Mouse (Mus musculus) G1E (cell line): ENCODE results near the gene B3gnt2.

Experiments
- CTCF ChIP-seq: IDR thresholded peaks from 2 replicates; pipeline ENCODE4 v1.5.1; 2012; ENCODE audit warnings: low read depth, low read length, inconsistent platforms, mixed read lengths
- GATA1 ChIP-seq: IDR thresholded peaks from 2 replicates; pipeline ENCODE4 v1.6.1; 2012; ENCODE audit warnings: borderline replicate concordance, low read length, inconsistent platforms, mixed read lengths
- GATA2 ChIP-seq: IDR thresholded peaks from 2 replicates; pipeline ENCODE4 v1.6.1; 2012; ENCODE audit warnings: low read depth, low read length, inconsistent platforms, borderline replicate concordance
- POLR2AphosphoS5 ChIP-seq: IDR thresholded peaks from 2 replicates; pipeline ENCODE4 v1.6.1; 2012; ENCODE audit warnings: low read depth, low read length, inconsistent platforms; ENCODE audit not compliant: insufficient replicate concordance
- TAL1 ChIP-seq: conservative IDR thresholded peaks from 2 replicates; pipeline ENCODE4 v1.6.1; 2012; ENCODE audit warnings: low read depth, low read length, inconsistent platforms, mixed read lengths

DNA sequence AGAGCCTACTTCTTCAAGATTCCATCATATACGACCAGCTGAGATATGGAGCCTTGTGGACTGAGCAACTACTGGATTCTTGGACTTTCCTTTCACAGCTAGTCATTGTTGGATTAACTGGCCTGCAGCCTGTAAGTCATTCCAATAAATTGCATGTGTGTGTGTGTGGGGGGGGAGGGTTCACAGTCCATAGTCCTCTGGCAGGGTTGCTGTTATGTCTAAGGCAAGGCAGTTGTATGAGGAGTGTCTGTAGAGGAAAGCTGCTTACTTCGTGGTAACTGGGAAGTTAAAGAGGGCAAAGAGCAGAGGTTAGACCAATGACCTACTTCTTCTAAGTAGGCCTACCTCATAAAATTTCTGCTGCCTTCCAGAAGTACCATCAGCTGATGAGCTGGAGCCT, 22.9 kb upstream of the B3gnt2 start:
- TF ChIP-seq TAL1, result no peak
- no peak for TF ChIP-seq CTCF
- no peak for TF ChIP-seq GATA1
- TF ChIP-seq POLR2AphosphoS5, result no peak
- no peak for TF ChIP-seq GATA2
